Mouse (Mus musculus) liver, embryonic 16.5 days (tissue): ENCODE data around the gene Fam222b. TPM values are rescaled to one million over a fixed set of nuclear protein-coding genes. Genes with fewer than 3 reads are reported as not detected.

Experiments
- ATAC-seq: fragments of 200-750 bp; cut with Nextera tagmentation; 2 replicates; pipeline ENCODE4 v1.8.0; 2017; ENCODE audit warnings: low read depth, mild to moderate bottlenecking, moderate number of reproducible peaks, moderate library complexity
- H3K27ac ChIP-seq: fragments of 300-500 bp; sonication (generic); 2 replicates; pipeline ENCODE4 v1.5.1; 2014; ENCODE audit warnings: mild to moderate bottlenecking, low read length
- H3K27me3 ChIP-seq: fragments of 300-500 bp; sonication (generic); 2 replicates; pipeline ENCODE4 v1.6.1; 2014; ENCODE audit warnings: low read depth, low read length, mixed read lengths; ENCODE audit not compliant: control insufficient read depth, insufficient read depth
- H3K36me3 ChIP-seq: fragments of 300-500 bp; sonication (generic); 2 replicates; pipeline ENCODE4 v1.6.1; 2014; ENCODE audit warnings: mild to moderate bottlenecking; ENCODE audit not compliant: control insufficient read depth, insufficient read depth
- H3K4me1 ChIP-seq: fragments of 300-500 bp; sonication (generic); 2 replicates; pipeline ENCODE4 v1.6.1; 2014; ENCODE audit warnings: low read depth, low read length, mixed read lengths; ENCODE audit not compliant: control insufficient read depth
- H3K4me2 ChIP-seq: fragments of 300-500 bp; sonication (generic); 2 replicates; pipeline ENCODE4 v1.6.1; 2014; ENCODE audit warnings: low read depth, low read length, mixed read lengths
- H3K4me3 ChIP-seq: fragments of 300-500 bp; sonication (generic); 2 replicates; pipeline ENCODE4 v1.5.1; 2014; ENCODE audit warnings: low read depth, mild to moderate bottlenecking, low read length
- H3K9ac ChIP-seq: fragments of 300-500 bp; sonication (generic); 2 replicates; pipeline ENCODE4 v1.6.1; 2014; ENCODE audit warnings: low read depth, low read length
- H3K9me3 ChIP-seq: fragments of 300-500 bp; sonication (generic); replicated peaks from 2 replicates; pipeline ENCODE4 v1.6.1; 2016; ENCODE audit warnings: low read length; ENCODE audit not compliant: control insufficient read depth
- WGBS: fragments of 180-500 bp; shearing (Covaris S2); extraction: QIAGEN DNeasy Blood & Tissue Kit; methylation state at CpG from one replicate; pipeline ENCODE4 v1.1.7; 2014; ENCODE audit not compliant: insufficient replicate concordance; 5-methylcytosine and 5-hydroxymethylcytosine counted together
- polyA plus RNA-seq: library from polyadenylated mRNA; unstranded; fragments of >200 nt; fragmentation: Nextera tagmentation; extraction: Ambion mirVana; gene quantifications from 2 replicates; pipeline ENCODE4 v1.2.1, GENCODE M21; 2015

Gene Fam222b
- polyA plus RNA-seq, 1 experiment from 2014 or later = 4.9 TPM

GRCm38 (mm10) chr11:78190041-78190440 is 95.6 kb downstream of the Fam222b start:
- peaks cover 11% of the 10 kb centered on the region for H3K4me1 ChIP-seq
- H3K27ac ChIP-seq = no peak overlapping the region
- WGBS = 48% methylated on average over 6 of the region's 6 CpGs
- H3K9me3 ChIP-seq = no peaks in the 10 kb centered on the region
- no peak overlapping the region for H3K9ac ChIP-seq
- peak overlapping the region; percentile 54; the same call in 1 of the 2 replicates for H3K4me2 ChIP-seq
- no peak for ATAC-seq
- H3K27me3 ChIP-seq = peaks cover 56% of the 10 kb centered on the region
- H3K36me3 ChIP-seq = no peaks in the 10 kb centered on the region
- peak overlapping the region; percentile 59; the same call in 1 of the 2 replicates for H3K4me3 ChIP-seq

- Histone ChIP-seq H3K27me3 (peaks cover 37% of the 10 kb centered on the region), H3K36me3 (no peaks in the 10 kb centered on the region), H3K9me3 (no peaks in the 10 kb centered on the region), H3K4me1 (peaks cover 13% of the 10 kb centered on the region), H3K4me2 (peak within 1 kb of the TSS; percentile 88; the same call in 1 of the 2 replicates), H3K4me3 (peak within 1 kb of the TSS; percentile 68), H3K27ac (no peak within 1 kb of the TSS), H3K9ac (no peak within 1 kb of the TSS)
- WGBS = 65% methylated on average over 1 of the region's 1 CpGs
- ATAC-seq = no peak
These were observed 98.7 kb downstream of the Fam222b start, which contains the start of gene Proca1 for GRCm38 (mm10) chr11:78193113-78193512. TSS of gene Proca1 (plus strand) at chr11:78193392.

- Histone ChIP-seq H3K4me1 (peaks cover 13% of the 10 kb centered on the region), H3K36me3 (no peaks in the 10 kb centered on the region), H3K9me3 (no peaks in the 10 kb centered on the region), H3K27ac (no peak overlapping the region), H3K4me2 (peak overlapping the region; percentile 88), H3K9ac (peak overlapping the region; percentile 61), H3K4me3 (peak overlapping the region; percentile 68), H3K27me3 (peaks cover 22% of the 10 kb centered on the region)
- WGBS = 1% methylated on average over 30 of the region's 30 CpGs
- ATAC-seq = peak; percentile 76
These were observed 100.1 kb downstream of the Fam222b start for GRCm38 (mm10) chr11:78194411-78195100.

GRCm38 (mm10) chr11:78195101-78195863 is 100.8 kb downstream of the Fam222b start:
- peak overlapping the region; percentile 68 for H3K4me3 ChIP-seq
- peaks cover 13% of the 10 kb centered on the region for H3K4me1 ChIP-seq
- H3K4me2 ChIP-seq = peak overlapping the region; percentile 88
- H3K9me3 ChIP-seq = no peaks in the 10 kb centered on the region
- H3K27ac ChIP-seq = no peak overlapping the region
- WGBS = 61% methylated on average over 23 of the region's 23 CpGs
- peaks cover 15% of the 10 kb centered on the region for H3K27me3 ChIP-seq
- H3K36me3 ChIP-seq = no peaks in the 10 kb centered on the region
- no peak for ATAC-seq
- peak overlapping the region; percentile 61 for H3K9ac ChIP-seq

GRCm38 (mm10) chr11:78202372-78202771 is 107.9 kb downstream of the Fam222b start:
- no peak overlapping the region for H3K4me2 ChIP-seq
- no peak overlapping the region for H3K4me3 ChIP-seq
- no peak overlapping the region for H3K9ac ChIP-seq
- no peaks in the 10 kb centered on the region for H3K4me1 ChIP-seq
- H3K36me3 ChIP-seq = peaks cover 10% of the 10 kb centered on the region
- ATAC-seq = no peak
- 67% methylated on average over 3 of the region's 3 CpGs for WGBS
- H3K27ac ChIP-seq = no peak overlapping the region
- no peaks in the 10 kb centered on the region for H3K9me3 ChIP-seq
- H3K27me3 ChIP-seq = no peaks in the 10 kb centered on the region

- no peak for ATAC-seq
- no peak overlapping the region for H3K9ac ChIP-seq
- no peak overlapping the region for H3K4me2 ChIP-seq
- WGBS = 71% methylated on average over 6 of the region's 6 CpGs
- H3K27me3 ChIP-seq = no peaks in the 10 kb centered on the region
- H3K4me3 ChIP-seq = no peak overlapping the region
- H3K27ac ChIP-seq = no peak overlapping the region
- peaks cover 28% of the 10 kb centered on the region for H3K36me3 ChIP-seq
- no peaks in the 10 kb centered on the region for H3K9me3 ChIP-seq
- H3K4me1 ChIP-seq = no peaks in the 10 kb centered on the region
These were observed 109.8 kb downstream of the Fam222b start for GRCm38 (mm10) chr11:78204287-78204686.

- no peaks in the 10 kb centered on the region for H3K4me1 ChIP-seq
- 66% methylated on average over 13 of the region's 13 CpGs for WGBS
- H3K36me3 ChIP-seq = peaks cover 33% of the 10 kb centered on the region
- H3K4me2 ChIP-seq = no peak overlapping the region
- no peak for ATAC-seq
- H3K9me3 ChIP-seq = no peaks in the 10 kb centered on the region
- H3K27ac ChIP-seq = no peak overlapping the region
- no peak overlapping the region for H3K4me3 ChIP-seq
- H3K9ac ChIP-seq = no peak overlapping the region
- no peaks in the 10 kb centered on the region for H3K27me3 ChIP-seq
These were observed 111.1 kb downstream of the Fam222b start for GRCm38 (mm10) chr11:78205361-78206206.
